Mouse (Mus musculus): ENCODE measurements around the gene Cntnap5c.
"Not testable (repeated sequence)": the region's sequence is repeated elsewhere in the genome, so short reads cannot be mapped to it uniquely, and the experiment has no call there.

Gene Cntnap5c

GRCm38 (mm10) chr17:57768622-57769610, at the start of gene Cntnap5c:
TSS of gene Cntnap5c (plus strand) at chr17:57769570.
- DNase-seq, result no peak

GRCm38 (mm10) chr17:57742119-57742518, 27.3 kb upstream of the Cntnap5c start, which contains the start of gene Gm21834:
TSS of gene Gm21834 (minus strand) at chr17:57742219.
- no peak for DNase-seq

- DNase-seq, result no peak
Observed at GRCm38 (mm10) chr17:57758033-57758432, 11.3 kb upstream of the Cntnap5c start.

- no peak for DNase-seq
Observed at GRCm38 (mm10) chr17:57767306-57767705, 2.1 kb upstream of the Cntnap5c start.

- no peak for DNase-seq
Observed at GRCm38 (mm10) chr17:57770904-57771303, 1.5 kb downstream of the Cntnap5c start.

- DNase-seq, result no peak
Observed at GRCm38 (mm10) chr17:57788161-57788799, 18.9 kb downstream of the Cntnap5c start.

- no peak for DNase-seq
Observed at GRCm38 (mm10) chr17:57795408-57795807, 26.0 kb downstream of the Cntnap5c start.

DNA sequence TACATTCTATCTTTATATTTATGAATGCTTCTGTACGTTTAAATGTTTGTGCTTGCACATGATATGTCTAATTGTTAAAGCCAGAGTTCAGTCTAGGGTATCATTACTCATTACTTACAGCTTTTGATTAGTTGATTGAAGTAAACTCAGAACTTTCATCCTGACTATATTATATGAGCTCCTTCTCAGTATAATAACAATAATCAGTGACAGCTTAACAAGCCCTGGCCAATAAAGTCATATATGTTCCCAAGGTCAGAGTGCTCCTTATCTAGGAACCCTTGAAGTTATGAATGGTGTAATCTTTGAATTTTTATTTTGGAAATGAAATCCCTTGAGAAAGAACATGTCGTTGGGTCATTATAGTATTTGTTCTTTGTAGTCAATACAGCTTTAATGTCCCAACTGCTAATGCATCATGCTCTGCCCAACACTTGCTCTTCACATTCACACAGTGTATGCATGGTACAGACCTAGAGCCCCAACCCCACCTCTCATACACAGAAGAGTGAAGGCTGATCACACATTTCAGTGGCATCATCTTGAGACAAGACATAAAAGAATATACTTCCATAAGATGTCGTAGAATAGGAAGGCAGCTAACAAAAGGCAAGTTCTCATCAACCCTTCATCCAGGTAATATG, 27.4 kb downstream of the Cntnap5c start:
- DNase-seq, result no peak

DNA sequence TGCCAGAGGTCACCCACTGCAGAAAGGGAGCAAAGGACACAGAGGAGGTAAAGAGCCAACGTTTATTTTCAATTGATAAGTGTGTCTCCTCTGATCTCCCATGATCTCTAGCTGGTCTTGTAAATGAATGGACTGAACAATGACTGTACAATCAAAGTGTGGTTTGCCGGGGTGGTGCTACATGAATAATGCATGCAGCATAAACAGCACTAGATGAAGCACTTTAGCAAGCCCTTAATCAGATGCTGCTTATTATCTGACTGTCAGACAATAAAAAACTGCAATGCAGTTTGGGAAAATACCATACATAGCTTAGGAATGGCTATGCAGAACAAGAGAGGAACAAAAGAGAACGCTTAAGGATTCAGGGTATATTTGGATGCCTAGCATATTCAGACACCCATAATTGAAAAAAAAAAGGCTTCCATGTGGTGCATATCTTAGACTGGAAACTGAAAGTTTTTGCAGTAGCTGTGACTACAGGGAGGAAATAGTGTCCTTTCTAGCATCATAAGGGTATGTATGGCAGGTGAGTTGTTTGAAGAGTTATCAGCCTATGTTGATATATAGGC, 30.1 kb downstream of the Cntnap5c start:
- DNase-seq, result no peak

- no peak for DNase-seq
Observed at GRCm38 (mm10) chr17:57801180-57801579, 31.8 kb downstream of the Cntnap5c start.

GRCm38 (mm10) chr17:57837090-57837971, 68.0 kb downstream of the Cntnap5c start:
- DNase-seq, result no peak

DNA sequence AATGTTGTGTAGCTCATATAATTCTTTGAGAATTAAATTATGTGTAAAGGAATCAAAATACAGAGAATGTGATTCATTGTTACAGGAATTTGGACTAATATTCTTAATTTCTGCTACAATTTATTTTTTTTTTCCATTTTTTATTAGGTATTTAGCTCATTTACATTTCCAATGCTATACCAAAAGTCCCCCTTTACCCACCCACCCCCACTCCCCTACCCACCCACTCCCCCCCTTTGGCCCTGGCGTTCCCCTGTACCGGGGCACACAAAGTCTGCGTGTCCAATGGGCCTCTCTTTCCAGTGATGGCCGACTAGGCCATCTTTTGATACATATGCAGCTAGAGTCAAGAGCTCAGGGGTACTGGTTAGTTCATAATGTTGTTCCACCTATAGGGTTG, 86.4 kb downstream of the Cntnap5c start:
- DNase-seq, result not testable (repeated sequence)

GRCm38 (mm10) chr17:57865996-57866395, 96.6 kb downstream of the Cntnap5c start:
- no peak for DNase-seq

GRCm38 (mm10) chr17:57887742-57888389, 118.5 kb downstream of the Cntnap5c start:
- no peak for DNase-seq

DNA sequence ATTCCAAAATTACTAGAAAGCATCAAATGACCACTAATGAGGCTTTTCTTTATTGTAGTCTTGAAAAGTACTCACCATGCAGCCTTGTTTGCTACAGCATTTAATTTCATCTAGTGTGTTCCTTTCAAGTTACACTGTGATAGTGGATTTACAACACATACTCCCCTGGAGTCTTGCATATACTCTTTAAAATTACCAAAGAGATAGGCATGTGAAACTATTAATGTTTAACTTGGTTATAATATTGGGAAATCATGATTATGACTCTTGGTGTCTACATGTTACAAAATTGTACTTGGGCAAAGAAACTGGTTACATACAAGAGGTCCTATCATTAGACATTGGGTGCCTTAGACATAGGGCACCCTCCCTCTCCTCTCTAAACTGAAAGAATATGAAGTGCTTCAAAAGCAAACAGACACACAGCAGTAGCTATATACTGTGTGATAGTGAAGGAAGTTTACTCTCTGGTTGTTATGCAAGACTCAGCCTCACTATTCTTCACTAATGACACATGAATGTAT, 142.5 kb downstream of the Cntnap5c start:
- DNase-seq, result no peak

GRCm38 (mm10) chr17:57984230-57984629, 214.9 kb downstream of the Cntnap5c start:
- no peak for DNase-seq

- no peak for DNase-seq
Observed at GRCm38 (mm10) chr17:57988420-57988819, 219.1 kb downstream of the Cntnap5c start.

GRCm38 (mm10) chr17:57996461-57996860, 227.1 kb downstream of the Cntnap5c start:
- DNase-seq, result no peak

DNA sequence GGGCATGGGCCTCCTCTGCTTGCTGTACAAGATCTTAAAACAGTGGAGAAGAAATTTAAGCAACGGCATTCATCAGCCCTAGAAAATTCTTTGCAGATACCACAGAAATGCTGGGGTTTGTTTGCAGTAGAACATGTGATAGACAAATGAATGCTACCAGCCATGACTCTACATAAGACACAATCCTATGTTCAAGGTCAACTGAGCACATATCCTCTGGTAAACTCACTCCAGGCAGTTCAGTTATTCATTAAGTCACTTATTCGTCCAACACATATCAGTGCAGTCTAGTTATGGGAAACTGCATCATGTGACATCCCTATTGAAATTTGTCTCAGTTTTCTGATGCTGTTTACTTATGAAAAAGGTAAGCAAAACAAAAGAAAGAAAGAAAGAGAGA, 229.7 kb downstream of the Cntnap5c start:
- no peak for DNase-seq

DNA sequence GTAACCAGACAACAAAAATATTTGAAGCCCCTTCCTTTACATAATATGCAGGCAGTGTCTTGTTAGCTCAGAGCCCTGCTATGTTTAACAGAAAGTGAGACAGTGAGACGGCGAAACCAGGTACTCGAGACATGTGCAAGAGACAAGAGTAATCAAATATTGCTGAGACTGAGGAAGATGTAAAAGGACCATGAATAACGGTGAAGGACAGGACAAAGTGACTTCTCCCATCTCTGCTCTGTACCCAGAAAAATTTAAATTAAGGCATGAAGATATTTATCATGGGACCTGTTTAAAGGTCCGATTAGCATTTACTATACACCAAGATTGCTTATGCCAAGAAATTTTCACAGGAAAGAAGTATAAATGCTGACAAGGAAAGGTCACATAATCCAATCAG, 233.5 kb downstream of the Cntnap5c start:
- DNase-seq, result no peak

GRCm38 (mm10) chr17:58003322-58003721, 234.0 kb downstream of the Cntnap5c start:
- no peak for DNase-seq
